Comparison of ENCODE assay signal across 9 mouse cellular contexts in genomic region chr13:48464170-48464569, GRCm38 (mm10). TPM values are rescaled to one million over a fixed set of nuclear protein-coding genes. Genes with fewer than 3 reads are reported as not detected.
A peak's percentile ranks its signal among the peaks of the same experiment; 100 is the strongest.
DNase-seq lines count a peak whose midpoint lies in the region; ATAC-seq and TF ChIP-seq lines count a peak whose summit lies in the region.
"Had no signal": no experiment of that assay in that cellular context is flagged by ENCODE, and none has a peak within 500 bp of the region (broad histone marks: within the 10 kb centered on the region; RNA-seq: fewer than 3 reads in every experiment).

No protein-coding gene starts in this region.

- no peak overlapping the region for H3K9ac ChIP-seq in embryonic facial prominence, embryonic 14.5 days (ENCODE audit: low read depth, low read length)
- H3K9ac ChIP-seq: limb, embryonic 13.5 days had no signal

- no peaks in the 10 kb centered on the region for H3K27me3 ChIP-seq in G1E (ENCODE audit: insufficient read depth, low read length)
- H3K27me3 ChIP-seq in embryonic facial prominence, embryonic 14.5 days (replicated peaks; ENCODE audit: control insufficient read depth, insufficient read depth, low read length), result no peaks in the 10 kb centered on the region; the same call in 1 of the 2 replicates
- H3K27me3 ChIP-seq in heart, embryonic 10.5 days (ENCODE audit: insufficient read depth, poor library complexity, severe bottlenecking), result peaks cover 12% of the 10 kb centered on the region; the same call in 1 of the 2 replicates

- H3K4me3 ChIP-seq in G1E (ENCODE audit: low read depth, low read length), result no peak overlapping the region
- no peak overlapping the region for H3K4me3 ChIP-seq in embryonic facial prominence, embryonic 14.5 days (ENCODE audit: low read depth, low read length)
- H3K4me3 ChIP-seq in heart, embryonic 10.5 days, result no peak overlapping the region
- H3K4me3 ChIP-seq: limb, embryonic 13.5 days had no signal

- no peak overlapping the region for H3K27ac ChIP-seq in embryonic facial prominence, embryonic 14.5 days (replicated peaks; ENCODE audit: low read depth, low read length)
- H3K27ac ChIP-seq in heart, embryonic 10.5 days, result no peak overlapping the region
- H3K27ac ChIP-seq: limb, embryonic 13.5 days had no signal

- H3K4me1 ChIP-seq in G1E (ENCODE audit: insufficient read depth, low read depth, low read length), result no peaks in the 10 kb centered on the region
- H3K4me1 ChIP-seq in embryonic facial prominence, embryonic 14.5 days (ENCODE audit: control insufficient read depth, insufficient read depth, low read length), result no peaks in the 10 kb centered on the region
- H3K4me1 ChIP-seq in heart, embryonic 10.5 days, result 0 out of 2 replicates have a peak, but pooled peaks cover 3% of the 10 kb centered on the region

- 8% methylated on average over 4 of the region's 4 CpGs for WGBS in embryonic facial prominence, embryonic 14.5 days
- WGBS in heart, embryonic 10.5 days, result 23% methylated on average over 4 of the region's 4 CpGs

- DNase-seq in G1E (ENCODE audit: low spot score), result peak; percentile 20
- DNase-seq in adrenal gland, postnatal 25 days, result peak; percentile 54
- DNase-seq in embryonic facial prominence, embryonic 14.5 days (ENCODE audit: low spot score), result peak; percentile 75
- peak; percentile 83 for DNase-seq in heart, embryonic 10.5 days (ENCODE audit: low spot score)
- peak; percentile 42 to 87 for DNase-seq in layer of hippocampus, adult 8-10 months (ENCODE audit: low spot score in 2 of 2)
- DNase-seq in lung, postnatal 25 days (ENCODE audit: low spot score), result peak; percentile 55
- peak; percentile 86 for DNase-seq in retina, postnatal 1 day
- DNase-seq in urinary bladder, postnatal 4 days (ENCODE audit: low spot score in 2 of 2), result peak; percentile 41 to 73

- no peak overlapping the region for H3K4me2 ChIP-seq in embryonic facial prominence, embryonic 14.5 days (ENCODE audit: low read depth, low read length)
- H3K4me2 ChIP-seq: limb, embryonic 13.5 days had no signal

- no peaks in the 10 kb centered on the region for H3K9me3 ChIP-seq in G1E (replicated peaks)
- H3K9me3 ChIP-seq in embryonic facial prominence, embryonic 14.5 days (ENCODE audit: control insufficient read depth, low read length), result no peaks in the 10 kb centered on the region
- H3K9me3 ChIP-seq in heart, embryonic 10.5 days, result no peaks in the 10 kb centered on the region
- H3K9me3 ChIP-seq: limb, embryonic 13.5 days had no signal

- TF ChIP-seq CTCF in G1E (IDR thresholded peaks at IDR 0.05; ENCODE audit: low read depth, low read length), result peak; percentile 31; the same call in 1 of the 2 replicates

- no peaks in the 10 kb centered on the region for H3K36me3 ChIP-seq in G1E (replicated peaks)
- no peaks in the 10 kb centered on the region for H3K36me3 ChIP-seq in embryonic facial prominence, embryonic 14.5 days (ENCODE audit: control insufficient read depth, insufficient read depth, low read length)
- no peaks in the 10 kb centered on the region for H3K36me3 ChIP-seq in heart, embryonic 10.5 days
- H3K36me3 ChIP-seq: limb, embryonic 13.5 days had no signal

- no peak for ATAC-seq in G1E (ENCODE audit: extremely low read depth, insufficient number of reproducible peaks, low FRiP score, poor library complexity, severe bottlenecking)
- ATAC-seq in embryonic facial prominence, embryonic 14.5 days (ENCODE audit: low read depth), result no peak

RNA-seq across cellular contexts. Expression of gene Zfp169, which starts 49.1 kb away (rescaled TPM):
- 23.9 and 29.5 TPM in 2 replicates for total RNA-seq in G1E (2014; fragmentation: Nextera tagmentation)
- 16.2 and 16.7 TPM in 2 replicates for total RNA-seq in G1E (2017)
- polyA plus RNA-seq in G1E (2012), result 0.35 and 0.62 TPM in 2 replicates
- 9.4 and 12.2 TPM in 2 replicates for total RNA-seq in adrenal gland, postnatal 25 days (2021)
- polyA plus RNA-seq in embryonic facial prominence, embryonic 14.5 days (2014; fragmentation: Nextera tagmentation; extraction: Ambion mirVana), result 5.0 and 6.3 TPM in 2 replicates
- polyA plus RNA-seq in heart, embryonic 10.5 days (2016; fragmentation: Nextera tagmentation; extraction: Ambion mirVana), result 2.7 and 3.6 TPM in 2 replicates
- 10 to 100 TPM; 21.4 to 27.6 (median 23.2) TPM for total RNA-seq in layer of hippocampus, adult 8-10 months (2022)

RNA-seq across cellular contexts. Expression of gene A830005F24Rik, which starts 49.2 kb away (rescaled TPM):
- total RNA-seq in G1E (2014; fragmentation: Nextera tagmentation) (not detected in 2 replicates), G1E (2017) (0.33 and 1.3 TPM in 2 replicates)
- polyA plus RNA-seq in G1E (2012), result 0.20 and 0.22 TPM in 2 replicates
- not detected in 2 replicates for total RNA-seq in adrenal gland, postnatal 25 days (2021)
- polyA plus RNA-seq in embryonic facial prominence, embryonic 14.5 days (2014; fragmentation: Nextera tagmentation; extraction: Ambion mirVana), result 0.82 and 1.5 TPM in 2 replicates
- 1.6 and 2.0 TPM in 2 replicates for polyA plus RNA-seq in heart, embryonic 10.5 days (2016; fragmentation: Nextera tagmentation; extraction: Ambion mirVana)
- total RNA-seq in layer of hippocampus, adult 8-10 months (2022), result 1 to 10 TPM; 1.2 to 3.4 (median 2.1) TPM

Comparison
In these comparisons a context has a peak if more than half of its experiments do, and no peak if none do; other contexts are left out.
1. DNase-seq: peak in every context shown above with its lines; median percentile 86 in retina, postnatal 1 day; 83 in heart, embryonic 10.5 days; 75 in embryonic facial prominence, embryonic 14.5 days; 64 in layer of hippocampus, adult 8-10 months; 57 in urinary bladder, postnatal 4 days; 55 in lung, postnatal 25 days; 54 in adrenal gland, postnatal 25 days; 20 in G1E.